Mouse (Mus musculus) limb, embryonic 11.5 days (tissue): Measurements from ENCODE around the gene Slc27a3. TPM values are rescaled to one million over a fixed set of nuclear protein-coding genes. Genes with fewer than 3 reads are reported as not detected.
A peak's percentile ranks its signal among the peaks of the same experiment; 100 is the strongest.

Experiments
- ATAC-seq: fragments of 200-750 bp; cut with Nextera tagmentation; 2 replicates; pipeline ENCODE4 v1.8.0; 2017; ENCODE audit warnings: low read depth; ENCODE audit not compliant: insufficient number of reproducible peaks, low FRiP score, low TSS enrichment
- DNase-seq: peaks from one replicate; pipeline ENCODE4 v3.0.0-alpha.2; 2015; ENCODE audit warnings: low spot score
- H3K27ac ChIP-seq: fragments of 300-500 bp; sonication (generic); replicated peaks from 2 replicates; pipeline ENCODE4 v1.5.1; 2014; ENCODE audit warnings: low read depth, mild to moderate bottlenecking, low read length
- H3K27me3 ChIP-seq: fragments of 300-500 bp; sonication (generic); 2 replicates; pipeline ENCODE4 v1.6.1; 2014; ENCODE audit warnings: mild to moderate bottlenecking, low read length, mixed read lengths; ENCODE audit not compliant: control insufficient read depth, insufficient read depth
- H3K36me3 ChIP-seq: fragments of 300-500 bp; sonication (generic); 2 replicates; pipeline ENCODE4 v1.6.1; 2014; ENCODE audit warnings: mild to moderate bottlenecking, low read length, moderate library complexity, mixed read lengths; ENCODE audit not compliant: control insufficient read depth, insufficient read depth
- H3K4me1 ChIP-seq: fragments of 300-500 bp; sonication (generic); 2 replicates; pipeline ENCODE4 v1.6.1; 2014; ENCODE audit warnings: low read length, mixed read lengths; ENCODE audit not compliant: control insufficient read depth, insufficient read depth
- H3K4me2 ChIP-seq: fragments of 300-500 bp; sonication (generic); 2 replicates; pipeline ENCODE4 v1.6.1; 2014; ENCODE audit warnings: low read depth, mild to moderate bottlenecking, moderate library complexity; ENCODE audit not compliant: severe bottlenecking
- H3K4me3 ChIP-seq: fragments of 300-500 bp; sonication (generic); 2 replicates; pipeline ENCODE4 v1.5.1; 2014; ENCODE audit warnings: low read depth, low read length
- H3K9ac ChIP-seq: fragments of 300-500 bp; sonication (generic); 2 replicates; pipeline ENCODE4 v1.6.1; 2014; ENCODE audit warnings: mild to moderate bottlenecking, low read length
- H3K9me3 ChIP-seq: fragments of 300-500 bp; sonication (generic); 2 replicates; pipeline ENCODE4 v1.6.1; 2016; ENCODE audit warnings: low read length; ENCODE audit not compliant: control insufficient read depth
- WGBS: fragments of 180-500 bp; shearing (Covaris S2); extraction: QIAGEN DNeasy Blood & Tissue Kit; methylation state at CpG from one replicate; pipeline ENCODE4 v1.1.7; 2014; 5-methylcytosine and 5-hydroxymethylcytosine counted together
- polyA plus RNA-seq: library from polyadenylated mRNA; unstranded; fragments of >200 nt; fragmentation: Nextera tagmentation; extraction: Ambion mirVana; gene quantifications from 2 replicates; pipeline ENCODE4 v1.2.1, GENCODE M21; 2014

The Slc27a3 gene
- polyA plus RNA-seq, 1 experiment from 2014 or later: 28.7 TPM

DNA sequence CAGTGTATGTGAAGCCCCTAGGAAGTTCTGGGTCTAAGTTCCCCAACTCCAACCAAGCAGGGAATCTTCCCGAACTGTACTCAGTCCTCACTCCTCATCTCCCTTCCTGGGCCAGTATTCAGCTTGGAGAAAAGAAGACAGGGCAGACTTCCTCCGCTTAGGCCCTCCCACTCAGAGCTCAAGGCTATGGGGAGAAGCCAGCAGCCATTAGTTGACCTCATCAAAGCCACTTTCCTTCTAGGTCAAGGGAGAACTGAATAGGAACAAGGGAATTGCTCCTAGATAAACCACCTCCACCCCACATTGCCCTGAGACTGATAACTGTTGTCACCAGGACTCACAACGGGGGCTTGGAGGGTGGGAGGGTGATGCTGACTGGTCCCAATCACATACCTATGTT is 14.4 kb upstream of the Slc27a3 start:
- peaks cover 40% of the 10 kb centered on the region for H3K36me3 ChIP-seq
- 93% methylated on average over 3 of the region's 3 CpGs for WGBS
- DNase-seq (no peak), ATAC-seq (no peak)
- H3K27ac ChIP-seq: no peak overlapping the region
- no peaks in the 10 kb centered on the region for H3K4me1 ChIP-seq
- no peak overlapping the region for H3K4me3 ChIP-seq
- no peak overlapping the region for H3K9ac ChIP-seq
- no peaks in the 10 kb centered on the region for H3K27me3 ChIP-seq
- H3K4me2 ChIP-seq: no peak overlapping the region
- H3K9me3 ChIP-seq: no peaks in the 10 kb centered on the region

DNA sequence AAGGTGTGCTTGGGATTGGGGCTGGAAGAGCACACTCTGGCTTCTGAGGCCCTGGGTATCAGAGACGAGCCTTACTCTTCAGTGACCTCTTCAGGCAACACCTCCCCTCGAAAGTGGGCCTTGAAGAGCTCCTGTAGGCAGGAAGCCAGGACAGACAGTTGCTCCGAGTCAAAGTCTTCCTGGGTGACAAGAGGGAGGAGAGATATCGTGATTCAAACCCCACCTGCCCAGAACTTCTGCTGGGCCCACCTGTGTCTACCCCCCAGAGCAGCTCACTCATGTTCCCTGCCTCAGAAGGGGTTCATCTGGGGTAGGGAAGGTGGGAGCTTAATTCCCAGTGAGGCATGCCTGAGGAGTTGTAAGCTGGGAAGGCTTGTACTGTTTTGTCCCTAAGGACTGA is 11.3 kb upstream of the Slc27a3 start:
- no peak for ATAC-seq
- Histone ChIP-seq H3K9ac (no peak overlapping the region), H3K4me2 (no peak overlapping the region), H3K27ac (no peak overlapping the region), H3K27me3 (no peaks in the 10 kb centered on the region), H3K36me3 (peaks cover 39% of the 10 kb centered on the region), H3K4me3 (no peak overlapping the region), H3K4me1 (no peaks in the 10 kb centered on the region), H3K9me3 (no peaks in the 10 kb centered on the region)
- 81% methylated on average over 4 of the region's 4 CpGs for WGBS
- no peak for DNase-seq

DNA sequence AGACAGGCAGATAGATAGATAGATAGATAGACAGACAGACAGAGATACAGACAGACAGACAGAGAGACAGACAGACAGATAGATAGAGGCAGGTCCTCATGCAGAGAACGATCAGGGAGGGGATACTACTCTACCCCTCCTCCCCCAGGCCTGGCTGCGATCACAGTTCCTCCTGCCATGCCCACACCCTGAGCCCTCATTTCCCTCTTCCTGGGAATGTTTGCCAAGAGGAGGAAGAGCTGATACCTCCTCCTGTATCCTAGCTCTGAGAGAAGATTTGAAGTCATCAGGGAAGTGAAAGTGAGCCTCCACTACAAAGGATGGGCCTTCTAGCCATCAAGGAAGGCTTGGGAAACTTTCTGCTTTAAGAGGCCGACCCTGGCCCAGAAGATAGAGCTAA is 5.9 kb upstream of the Slc27a3 start:
- no peak overlapping the region for H3K27ac ChIP-seq
- H3K4me1 ChIP-seq: peaks cover 5% of the 10 kb centered on the region
- H3K9me3 ChIP-seq: no peaks in the 10 kb centered on the region
- ATAC-seq: no peak
- peaks cover 40% of the 10 kb centered on the region for H3K36me3 ChIP-seq
- 87% methylated on average over 3 of the region's 3 CpGs for WGBS
- DNase-seq: no peak
- no peak overlapping the region for H3K4me3 ChIP-seq
- no peak overlapping the region for H3K9ac ChIP-seq
- H3K4me2 ChIP-seq: no peak overlapping the region
- H3K27me3 ChIP-seq: no peaks in the 10 kb centered on the region

DNA sequence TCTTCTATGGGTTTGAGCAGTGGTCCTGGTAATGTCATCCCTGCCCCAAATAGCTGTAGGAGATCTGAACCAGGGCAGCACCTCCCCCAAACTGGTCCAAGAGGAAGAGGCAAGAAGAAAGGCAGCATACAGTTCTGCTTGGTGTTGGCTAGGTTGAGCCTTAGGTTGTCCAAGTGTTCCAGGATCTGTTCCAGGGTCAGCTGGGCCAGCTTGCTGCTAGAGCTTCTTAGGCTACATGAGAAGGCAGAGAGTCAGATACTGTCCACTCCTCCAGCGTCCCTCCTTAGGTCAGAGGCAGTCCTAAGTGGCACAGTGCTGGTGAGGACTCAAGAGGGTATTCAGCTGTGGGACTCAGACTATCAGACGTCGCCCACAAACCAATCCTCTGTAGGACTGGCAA is 2.9 kb upstream of the Slc27a3 start:
- 93% methylated on average over 3 of the region's 3 CpGs for WGBS
- Histone ChIP-seq H3K27me3 (no peaks in the 10 kb centered on the region), H3K9ac (no peak overlapping the region), H3K9me3 (no peaks in the 10 kb centered on the region), H3K4me3 (no peak overlapping the region), H3K36me3 (peaks cover 28% of the 10 kb centered on the region), H3K27ac (no peak overlapping the region), H3K4me1 (peaks cover 23% of the 10 kb centered on the region), H3K4me2 (no peak overlapping the region)
- DNase-seq (no peak), ATAC-seq (no peak)

DNA sequence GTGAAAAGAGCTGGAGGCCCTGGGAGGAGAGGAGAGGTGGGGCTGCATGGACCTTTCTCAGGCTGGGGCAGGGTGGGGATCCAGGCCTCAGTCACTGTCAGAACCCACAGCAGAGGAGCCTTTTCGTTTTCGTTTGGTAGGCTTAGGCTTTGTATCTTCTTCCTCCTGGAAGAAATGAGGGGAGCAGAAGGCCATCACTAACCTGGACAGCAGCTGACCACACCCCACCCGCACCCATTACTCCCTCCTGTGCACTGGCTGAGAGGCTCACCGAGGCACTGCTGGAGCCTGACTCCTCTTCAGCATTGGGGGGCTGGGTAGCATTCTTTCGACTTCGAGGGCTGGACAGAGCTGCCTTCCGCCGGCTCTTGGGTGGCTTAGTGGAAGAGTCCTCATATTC is 2.2 kb upstream of the Slc27a3 start:
- peaks cover 28% of the 10 kb centered on the region for H3K36me3 ChIP-seq
- 89% methylated on average over 8 of the region's 8 CpGs for WGBS
- H3K9me3 ChIP-seq: no peaks in the 10 kb centered on the region
- no peak overlapping the region for H3K4me3 ChIP-seq
- ATAC-seq (no peak), DNase-seq (no peak)
- H3K4me1 ChIP-seq: peaks cover 27% of the 10 kb centered on the region
- no peak overlapping the region for H3K27ac ChIP-seq
- H3K27me3 ChIP-seq: no peaks in the 10 kb centered on the region
- H3K4me2 ChIP-seq: no peak overlapping the region
- H3K9ac ChIP-seq: no peak overlapping the region

DNA sequence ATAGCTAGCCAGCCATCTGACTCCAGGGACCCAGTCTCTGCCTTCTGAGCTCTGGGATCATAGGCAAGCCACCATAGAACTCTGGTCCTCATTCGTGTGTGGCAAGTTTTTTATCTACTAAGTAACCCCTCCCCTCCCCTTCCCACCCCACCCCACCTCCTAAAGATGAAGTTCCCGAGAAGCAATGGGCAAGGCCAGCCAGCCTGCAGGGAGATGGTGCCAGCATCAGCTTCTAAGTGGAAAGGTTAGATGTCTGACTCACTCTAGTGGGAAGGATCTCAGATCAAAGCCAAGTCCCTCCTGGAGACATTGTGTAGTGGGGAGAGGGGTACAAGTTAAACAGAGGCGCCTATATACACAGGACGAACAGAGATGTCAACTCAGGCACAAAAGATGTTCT is 1.3 kb upstream of the Slc27a3 start:
- H3K9ac ChIP-seq: no peak overlapping the region
- H3K4me2 ChIP-seq: no peak overlapping the region
- WGBS: 65% methylated on average over 4 of the region's 4 CpGs
- H3K27me3 ChIP-seq: no peaks in the 10 kb centered on the region
- ATAC-seq (no peak), DNase-seq (no peak)
- H3K4me3 ChIP-seq: no peak overlapping the region
- H3K4me1 ChIP-seq: peaks cover 29% of the 10 kb centered on the region
- no peaks in the 10 kb centered on the region for H3K9me3 ChIP-seq
- H3K36me3 ChIP-seq: peaks cover 30% of the 10 kb centered on the region
- peak overlapping the region; percentile 92; the same call in 1 of the 2 replicates for H3K27ac ChIP-seq

DNA sequence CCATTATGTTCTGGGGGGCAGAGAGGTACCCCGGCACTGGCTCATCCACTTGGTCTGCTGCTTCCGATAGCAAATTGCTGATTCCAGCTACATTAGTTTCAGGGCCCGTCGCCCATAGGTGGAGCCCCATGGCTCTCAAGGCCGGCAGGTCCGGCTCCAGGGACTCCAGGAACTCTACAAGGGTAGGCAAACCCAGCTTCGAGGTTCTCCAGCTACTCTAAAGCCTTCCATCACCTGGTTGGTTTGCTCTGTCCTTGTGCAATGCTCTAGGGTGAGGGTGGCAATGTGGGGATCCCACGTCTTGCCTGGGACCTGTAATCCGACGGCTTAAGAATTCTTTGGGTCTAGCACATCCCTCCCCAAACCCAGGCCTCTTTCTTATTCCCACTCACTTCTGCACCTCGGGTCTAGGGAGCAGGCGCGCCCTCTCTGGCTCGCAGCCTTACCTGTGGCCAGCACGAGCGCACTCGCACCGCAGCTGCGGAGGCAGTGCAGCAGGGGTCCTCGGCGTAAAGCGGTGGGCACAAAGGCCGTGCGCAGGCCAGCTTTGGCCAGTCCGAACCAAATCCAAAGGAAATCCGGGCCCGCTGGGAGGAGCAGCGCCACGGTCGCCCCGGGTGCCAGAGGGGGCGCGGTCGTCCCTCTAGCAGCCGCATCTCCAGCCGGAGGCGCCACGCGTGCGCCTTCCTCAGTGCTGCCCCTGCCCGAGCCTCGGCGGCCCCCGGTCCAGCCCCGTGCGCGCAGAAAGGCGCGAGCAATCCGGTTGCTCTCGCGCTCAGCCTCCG is 820 bp downstream of the Slc27a3 start:
- Histone ChIP-seq H3K4me2 (peak overlapping the region; percentile 69), H3K9me3 (no peaks in the 10 kb centered on the region), H3K27me3 (no peaks in the 10 kb centered on the region), H3K4me3 (peak overlapping the region; percentile 63), H3K9ac (peak overlapping the region; percentile 75), H3K36me3 (peaks cover 24% of the 10 kb centered on the region), H3K4me1 (peaks cover 29% of the 10 kb centered on the region), H3K27ac (peak overlapping the region; percentile 92)
- WGBS: 4% methylated on average over 53 of the region's 53 CpGs
- DNase-seq (peak; percentile 81), ATAC-seq (peak; percentile 56)

DNA sequence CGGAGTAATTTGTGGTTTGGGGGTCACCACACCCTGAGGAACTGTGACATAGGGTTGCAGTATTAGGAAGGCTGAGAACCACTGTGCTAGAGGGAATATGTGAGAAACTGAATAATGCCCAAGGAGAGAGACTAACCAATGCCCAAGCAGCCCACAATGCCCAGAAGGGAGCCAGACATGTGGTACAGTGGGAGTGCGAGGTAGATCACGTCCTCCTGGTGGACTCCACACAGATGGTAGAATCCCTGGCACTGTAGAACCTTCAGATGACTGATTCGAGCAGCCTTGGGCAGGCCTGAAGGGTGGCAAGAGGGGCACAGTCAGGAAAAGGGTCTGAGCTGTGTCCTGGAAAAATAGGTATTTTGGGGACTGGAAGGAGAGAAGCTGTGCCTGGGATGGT is 1.5 kb downstream of the Slc27a3 start:
- Histone ChIP-seq H3K9ac (peak overlapping the region; percentile 12; the same call in 1 of the 2 replicates), H3K4me1 (peaks cover 29% of the 10 kb centered on the region)

DNA sequence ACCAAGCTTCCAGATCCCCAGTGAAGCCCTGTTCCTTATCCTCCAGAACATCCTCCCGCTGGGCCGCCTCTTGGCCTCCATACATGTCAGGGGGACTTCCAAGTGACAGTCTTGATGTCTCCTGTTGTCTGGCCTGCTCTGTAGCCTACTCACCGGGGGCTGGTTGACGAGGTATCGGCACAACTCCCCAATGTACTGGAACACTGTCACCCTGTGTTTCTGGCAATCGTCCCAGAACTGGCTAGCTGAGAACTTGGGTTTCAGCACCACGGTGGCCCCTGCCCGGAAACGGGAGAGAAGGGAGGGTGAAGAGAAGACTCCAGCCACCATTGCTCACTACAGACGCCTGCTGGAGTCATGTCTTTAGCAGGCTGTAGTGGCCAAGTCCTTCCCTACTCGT is 2.3 kb downstream of the Slc27a3 start:
- no peaks in the 10 kb centered on the region for H3K9me3 ChIP-seq
- H3K36me3 ChIP-seq: peaks cover 18% of the 10 kb centered on the region
- no peak overlapping the region for H3K4me3 ChIP-seq
- peaks cover 29% of the 10 kb centered on the region for H3K4me1 ChIP-seq
- H3K27me3 ChIP-seq: no peaks in the 10 kb centered on the region
- no peak for ATAC-seq
- H3K27ac ChIP-seq: no peak overlapping the region
- no peak for DNase-seq
- peak overlapping the region; percentile 37; the same call in 1 of the 2 replicates for H3K9ac ChIP-seq
- 83% methylated on average over 11 of the region's 11 CpGs for WGBS
- no peak overlapping the region for H3K4me2 ChIP-seq

More for the DNA sequence above, 1.5 kb downstream of the Slc27a3 start:
- ATAC-seq (no peak), DNase-seq (no peak)
- H3K36me3 ChIP-seq: peaks cover 22% of the 10 kb centered on the region
- H3K27me3 ChIP-seq: no peaks in the 10 kb centered on the region
- no peaks in the 10 kb centered on the region for H3K9me3 ChIP-seq
- peak overlapping the region; percentile 63 for H3K4me3 ChIP-seq
- H3K4me2 ChIP-seq: peak overlapping the region; percentile 69
- WGBS: 84% methylated on average over 4 of the region's 4 CpGs
- H3K27ac ChIP-seq: no peak overlapping the region
